ENCODE assay signal across 14 mouse cellular contexts in the genomic region with DNA sequence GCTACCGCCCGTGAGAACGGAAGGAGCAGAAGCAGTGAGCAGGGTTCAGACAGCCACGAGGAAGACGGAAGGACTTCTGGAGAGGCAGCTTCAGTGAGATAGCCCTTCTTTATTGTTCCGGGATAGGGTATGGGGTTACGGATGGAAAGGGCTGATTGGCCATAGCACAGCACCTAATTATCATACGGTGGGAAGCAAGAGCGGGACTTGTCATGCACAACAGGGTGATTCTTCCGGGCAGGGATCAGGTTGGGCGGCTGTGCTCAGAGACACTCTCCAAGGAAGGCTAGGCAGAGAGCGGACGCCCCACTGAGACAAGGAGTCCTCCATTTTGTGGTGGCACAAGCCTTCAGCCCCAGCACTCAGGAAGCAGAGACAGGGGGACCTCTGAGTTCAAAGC.
"Had no signal": no experiment of that assay in that cellular context is flagged by ENCODE, and none has a peak within 500 bp of the region (broad histone marks: within the 10 kb centered on the region; RNA-seq: fewer than 3 reads in every experiment).

No protein-coding gene starts in this region.

- H3K4me1 ChIP-seq: lung, embryonic 15.5 days; midbrain, embryonic 13.5 days; midbrain, embryonic 15.5 days; neural tube, embryonic 12.5 days had no signal

- H3K36me3 ChIP-seq: lung, embryonic 15.5 days; midbrain, embryonic 13.5 days; midbrain, embryonic 15.5 days; neural tube, embryonic 12.5 days had no signal

- DNase-seq: liver, postnatal 0 days; lung, adult 2 months; lung, postnatal 14 days; lung, postnatal 36 days; right cerebral cortex, postnatal 14 days; thymus, adult 18-20 months; thymus, postnatal 14 days; thymus, postnatal 36 days had no signal

- H3K27me3 ChIP-seq: lung, embryonic 15.5 days; midbrain, embryonic 13.5 days; midbrain, embryonic 15.5 days; neural tube, embryonic 12.5 days had no signal

- H3K9ac ChIP-seq: liver, postnatal 0 days; lung, embryonic 15.5 days; midbrain, embryonic 13.5 days; midbrain, embryonic 15.5 days; neural tube, embryonic 12.5 days had no signal

- H3K9me3 ChIP-seq: lung, embryonic 15.5 days; megakaryocyte, embryonic 14.5 days; midbrain, embryonic 13.5 days; midbrain, embryonic 15.5 days; neural tube, embryonic 12.5 days had no signal

- H3K4me3 ChIP-seq: lung, embryonic 15.5 days; megakaryocyte, embryonic 14.5 days; midbrain, embryonic 13.5 days; midbrain, embryonic 15.5 days; neural tube, embryonic 12.5 days had no signal

- H3K27ac ChIP-seq: lung, embryonic 15.5 days; macrophage; midbrain, embryonic 13.5 days; midbrain, embryonic 15.5 days; neural tube, embryonic 12.5 days had no signal
